Mouse (Mus musculus): Measurements from ENCODE around the gene Bmpr1b.
"Not testable (repeated sequence)": the region's sequence is repeated elsewhere in the genome, so short reads cannot be mapped to it uniquely, and the experiment has no call there.

Gene Bmpr1b

DNA sequence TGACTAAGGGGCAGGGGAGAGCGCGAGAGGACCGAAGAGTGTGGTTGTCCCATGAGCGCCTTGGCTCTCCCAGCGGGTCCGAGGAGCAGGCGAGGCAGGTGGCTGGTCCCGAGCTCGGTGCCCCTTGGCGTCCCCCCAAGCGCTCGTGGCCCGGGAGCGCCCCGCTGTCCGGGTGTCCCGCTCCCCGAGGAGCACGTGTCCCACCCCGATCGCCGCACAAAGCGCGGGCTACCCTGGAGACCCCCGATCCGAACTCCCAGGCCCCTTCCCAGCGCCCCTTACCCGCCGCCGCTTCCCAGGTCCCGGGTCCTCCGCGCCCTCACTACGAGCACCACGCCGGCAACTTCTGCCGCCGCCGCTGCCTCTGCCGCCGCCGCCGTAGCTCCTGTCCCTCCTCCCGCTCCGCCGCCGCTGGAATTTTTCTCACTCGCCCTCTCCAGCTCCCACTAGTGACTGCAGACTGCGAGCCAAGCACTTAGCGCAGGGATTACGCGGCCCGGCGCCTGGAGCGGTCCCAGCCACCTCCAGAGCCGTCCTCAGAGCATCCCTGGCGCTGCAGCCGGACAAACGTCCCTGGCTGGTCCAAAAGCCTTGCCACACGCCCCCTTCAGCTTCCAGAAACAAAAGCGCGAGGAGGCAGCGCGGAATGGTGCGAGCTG, at the start of gene Bmpr1b:
Gene Bmpr1b, minus strand, starts transcription at position 563 of the 659 bp plus-strand sequence.
- H3K27me3 ChIP-seq (ENCODE audit: control insufficient read depth, insufficient read depth, low read length, poor library complexity, severe bottlenecking): no peaks in the 10 kb centered on the region
- no peak for DNase-seq (ENCODE audit: low read depth, low spot score)
- H3K36me3 ChIP-seq (ENCODE audit: control insufficient read depth, insufficient read depth, low read length, poor library complexity, severe bottlenecking): no peaks in the 10 kb centered on the region

DNA sequence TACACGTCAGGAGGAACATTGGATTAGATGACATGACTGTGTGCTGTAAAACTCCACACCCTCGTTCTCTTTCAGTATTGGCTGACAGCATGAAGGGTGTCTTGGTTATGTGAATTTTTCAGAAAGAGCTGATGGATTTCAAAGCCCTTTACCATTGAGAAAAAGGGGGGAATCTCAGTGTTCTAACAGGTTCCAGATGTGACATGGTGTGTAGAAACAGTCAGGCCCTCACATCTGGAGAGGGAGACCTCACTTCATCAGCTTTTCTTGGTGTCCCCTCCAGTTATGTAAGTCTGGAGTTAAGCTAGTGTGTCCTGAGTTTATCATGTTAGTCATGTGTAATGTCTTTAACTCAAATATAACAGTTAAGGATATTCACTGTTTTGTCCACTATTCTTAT, 43.6 kb upstream of the Bmpr1b start:
- no peak for DNase-seq (ENCODE audit: low read depth, low spot score)
- Histone ChIP-seq H3K27me3 (ENCODE audit: control insufficient read depth, insufficient read depth, low read length, poor library complexity, severe bottlenecking) (no peaks in the 10 kb centered on the region), H3K36me3 (ENCODE audit: control insufficient read depth, insufficient read depth, low read length, poor library complexity, severe bottlenecking) (no peaks in the 10 kb centered on the region)

GRCm38 (mm10) chr3:142212186-142212585, 43.0 kb upstream of the Bmpr1b start:
- Histone ChIP-seq H3K36me3 (ENCODE audit: control insufficient read depth, insufficient read depth, low read length, poor library complexity, severe bottlenecking) (no peaks in the 10 kb centered on the region), H3K27me3 (ENCODE audit: control insufficient read depth, insufficient read depth, low read length, poor library complexity, severe bottlenecking) (no peaks in the 10 kb centered on the region)
- no peak for DNase-seq (ENCODE audit: low read depth, low spot score)

DNA sequence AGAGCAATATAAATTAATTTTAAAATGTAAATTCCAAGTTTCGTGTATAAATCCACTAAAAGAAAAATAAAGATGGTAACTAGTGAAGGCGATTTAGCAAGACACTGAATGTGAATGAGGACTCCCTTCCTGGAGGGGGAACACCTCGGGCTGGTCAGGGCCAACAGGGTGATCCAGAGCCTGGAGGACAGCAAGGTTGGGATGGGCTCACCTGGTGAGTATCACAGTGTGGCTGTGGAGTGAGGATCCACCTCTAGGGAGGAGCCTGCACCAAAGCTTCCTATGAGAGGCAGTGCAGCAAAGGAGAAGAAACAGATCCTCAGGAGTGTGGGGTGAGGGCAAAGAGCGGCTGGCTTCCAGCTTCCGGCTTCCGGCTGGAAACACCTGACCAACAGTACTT, 40.8 kb upstream of the Bmpr1b start:
- H3K36me3 ChIP-seq (ENCODE audit: control insufficient read depth, insufficient read depth, low read length, poor library complexity, severe bottlenecking): no peaks in the 10 kb centered on the region
- H3K27me3 ChIP-seq (ENCODE audit: control insufficient read depth, insufficient read depth, low read length, poor library complexity, severe bottlenecking): no peaks in the 10 kb centered on the region
- DNase-seq (ENCODE audit: low read depth, low spot score): no peak

- no peak for DNase-seq (ENCODE audit: low read depth, low spot score)
- Histone ChIP-seq H3K27me3 (ENCODE audit: control insufficient read depth, insufficient read depth, low read length, poor library complexity, severe bottlenecking) (no peaks in the 10 kb centered on the region), H3K36me3 (ENCODE audit: control insufficient read depth, insufficient read depth, low read length, poor library complexity, severe bottlenecking) (no peaks in the 10 kb centered on the region)
These were observed 39.8 kb upstream of the Bmpr1b start for GRCm38 (mm10) chr3:142209057-142209456.

GRCm38 (mm10) chr3:142207488-142207887, 38.3 kb upstream of the Bmpr1b start:
- no peak for DNase-seq (ENCODE audit: low read depth, low spot score)
- no peaks in the 10 kb centered on the region for H3K27me3 ChIP-seq (ENCODE audit: control insufficient read depth, insufficient read depth, low read length, poor library complexity, severe bottlenecking)
- H3K36me3 ChIP-seq (ENCODE audit: control insufficient read depth, insufficient read depth, low read length, poor library complexity, severe bottlenecking): no peaks in the 10 kb centered on the region

GRCm38 (mm10) chr3:142206316-142206715, 37.1 kb upstream of the Bmpr1b start:
- no peaks in the 10 kb centered on the region for H3K27me3 ChIP-seq (ENCODE audit: control insufficient read depth, insufficient read depth, low read length, poor library complexity, severe bottlenecking)

DNA sequence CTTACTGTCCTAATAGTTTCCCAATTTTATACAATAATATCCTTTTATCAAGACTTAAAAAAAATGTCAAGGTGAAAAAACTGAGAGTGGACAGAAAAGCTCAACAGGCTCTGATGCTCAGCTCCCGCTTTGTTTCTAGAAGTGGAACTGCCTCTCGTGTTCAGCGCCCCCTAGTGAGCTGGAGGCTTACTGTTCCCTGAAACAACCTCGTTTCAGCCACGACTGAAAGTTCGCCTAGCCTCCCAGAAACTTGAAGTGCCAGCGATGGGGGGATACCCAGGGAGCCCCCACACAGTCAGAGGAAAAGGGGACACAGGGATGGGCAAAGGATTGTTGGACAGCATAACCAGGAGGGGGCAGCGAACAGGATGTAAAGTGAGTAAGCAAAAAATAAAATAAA, 26.9 kb upstream of the Bmpr1b start:
- no peak for DNase-seq (ENCODE audit: low read depth, low spot score)
- no peaks in the 10 kb centered on the region for H3K27me3 ChIP-seq (ENCODE audit: control insufficient read depth, insufficient read depth, low read length, poor library complexity, severe bottlenecking)

More at GRCm38 (mm10) chr3:142206316-142206715, 37.1 kb upstream of the Bmpr1b start:
- H3K36me3 ChIP-seq (ENCODE audit: control insufficient read depth, insufficient read depth, low read length, poor library complexity, severe bottlenecking): no peaks in the 10 kb centered on the region
- DNase-seq (ENCODE audit: low read depth, low spot score): no peak

DNA sequence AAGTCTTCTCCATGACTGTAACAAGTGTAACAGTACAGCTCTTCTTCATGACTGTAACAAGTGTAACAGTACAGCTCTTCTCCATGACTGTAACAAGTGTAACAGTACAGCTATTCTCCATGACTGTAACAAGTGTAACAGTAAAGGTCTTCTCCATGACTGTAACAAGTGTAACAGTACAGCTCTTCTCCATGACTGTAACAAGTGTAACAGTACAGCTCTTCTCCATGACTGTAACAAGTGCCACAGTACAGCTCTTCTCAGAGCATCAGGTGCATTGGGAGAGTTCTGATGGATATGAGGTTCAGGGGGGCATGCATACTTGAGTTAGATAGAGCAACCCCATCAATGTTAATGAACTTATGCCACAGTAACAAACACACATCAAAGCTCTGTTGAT, 22.4 kb upstream of the Bmpr1b start:
- peak; percentile 1 for DNase-seq (ENCODE audit: low read depth, low spot score)
- not testable (repeated sequence) for H3K36me3 ChIP-seq (ENCODE audit: control insufficient read depth, insufficient read depth, low read length, poor library complexity, severe bottlenecking); H3K27me3 ChIP-seq (ENCODE audit: control insufficient read depth, insufficient read depth, low read length, poor library complexity, severe bottlenecking)

More for the DNA sequence above, 26.9 kb upstream of the Bmpr1b start:
- no peaks in the 10 kb centered on the region for H3K36me3 ChIP-seq (ENCODE audit: control insufficient read depth, insufficient read depth, low read length, poor library complexity, severe bottlenecking)

- no peaks in the 10 kb centered on the region for H3K36me3 ChIP-seq (ENCODE audit: control insufficient read depth, insufficient read depth, low read length, poor library complexity, severe bottlenecking)
- H3K27me3 ChIP-seq (ENCODE audit: control insufficient read depth, insufficient read depth, low read length, poor library complexity, severe bottlenecking): no peaks in the 10 kb centered on the region
- DNase-seq (ENCODE audit: low read depth, low spot score): no peak
These were observed 17.3 kb upstream of the Bmpr1b start for GRCm38 (mm10) chr3:142186551-142186950.

GRCm38 (mm10) chr3:142173996-142174395, 4.8 kb upstream of the Bmpr1b start:
- H3K36me3 ChIP-seq (ENCODE audit: control insufficient read depth, insufficient read depth, low read length, poor library complexity, severe bottlenecking): no peaks in the 10 kb centered on the region
- no peaks in the 10 kb centered on the region for H3K27me3 ChIP-seq (ENCODE audit: control insufficient read depth, insufficient read depth, low read length, poor library complexity, severe bottlenecking)
- no peak for DNase-seq (ENCODE audit: low read depth, low spot score)

GRCm38 (mm10) chr3:142168251-142168862, 868 bp downstream of the Bmpr1b start:
- H3K27me3 ChIP-seq (ENCODE audit: control insufficient read depth, insufficient read depth, low read length, poor library complexity, severe bottlenecking): no peaks in the 10 kb centered on the region
- no peaks in the 10 kb centered on the region for H3K36me3 ChIP-seq (ENCODE audit: control insufficient read depth, insufficient read depth, low read length, poor library complexity, severe bottlenecking)
- DNase-seq (ENCODE audit: low read depth, low spot score): no peak

DNA sequence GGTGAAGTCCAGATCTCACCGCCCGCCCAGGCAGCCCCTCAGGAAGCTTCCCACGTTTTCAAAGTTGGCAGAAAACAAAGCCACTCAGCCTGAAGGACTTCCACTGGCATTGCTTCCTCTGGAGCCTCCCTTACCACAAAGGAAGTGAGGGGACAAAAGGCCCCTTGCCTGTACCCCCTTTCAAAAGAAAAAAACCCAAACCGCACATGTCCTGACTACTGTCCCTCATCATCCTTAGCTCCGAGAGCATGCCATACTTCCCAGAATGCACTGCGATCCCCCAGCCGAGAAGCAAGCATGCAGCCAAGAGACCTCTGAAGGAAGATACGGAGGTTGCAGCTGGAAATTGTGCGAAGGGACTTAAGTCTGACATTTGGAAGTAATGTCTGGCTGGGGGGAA, 4.2 kb downstream of the Bmpr1b start:
- no peaks in the 10 kb centered on the region for H3K27me3 ChIP-seq (ENCODE audit: control insufficient read depth, insufficient read depth, low read length, poor library complexity, severe bottlenecking)
- DNase-seq (ENCODE audit: low read depth, low spot score): no peak
- no peaks in the 10 kb centered on the region for H3K36me3 ChIP-seq (ENCODE audit: control insufficient read depth, insufficient read depth, low read length, poor library complexity, severe bottlenecking)

GRCm38 (mm10) chr3:142163896-142164295, 5.3 kb downstream of the Bmpr1b start:
- no peak for DNase-seq (ENCODE audit: low read depth, low spot score)
- Histone ChIP-seq H3K36me3 (ENCODE audit: control insufficient read depth, insufficient read depth, low read length, poor library complexity, severe bottlenecking) (no peaks in the 10 kb centered on the region), H3K27me3 (ENCODE audit: control insufficient read depth, insufficient read depth, low read length, poor library complexity, severe bottlenecking) (no peaks in the 10 kb centered on the region)

DNA sequence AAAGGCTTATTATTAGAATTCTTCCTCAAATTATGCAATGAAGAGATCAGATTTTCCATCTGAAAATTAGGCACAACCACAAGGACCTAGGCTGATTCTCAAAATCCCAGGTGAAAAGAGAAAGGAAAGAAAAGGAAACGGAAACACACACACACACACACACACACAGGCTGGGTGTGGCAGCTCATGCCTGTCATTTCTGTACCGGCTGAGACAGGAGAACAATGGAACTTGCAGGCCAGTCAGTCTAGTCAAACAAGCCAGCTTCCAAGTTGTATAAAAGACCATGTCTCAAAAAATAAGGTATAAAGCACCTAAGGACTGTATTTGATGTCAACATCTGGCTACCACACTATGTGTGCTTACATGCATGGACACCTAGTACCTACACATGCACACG, 7.8 kb downstream of the Bmpr1b start:
- no peak for DNase-seq (ENCODE audit: low read depth, low spot score)
- Histone ChIP-seq H3K27me3 (ENCODE audit: control insufficient read depth, insufficient read depth, low read length, poor library complexity, severe bottlenecking) (no peaks in the 10 kb centered on the region), H3K36me3 (ENCODE audit: control insufficient read depth, insufficient read depth, low read length, poor library complexity, severe bottlenecking) (no peaks in the 10 kb centered on the region)

GRCm38 (mm10) chr3:142151980-142152379, 17.2 kb downstream of the Bmpr1b start:
- H3K36me3 ChIP-seq (ENCODE audit: control insufficient read depth, insufficient read depth, low read length, poor library complexity, severe bottlenecking): no peaks in the 10 kb centered on the region
- H3K27me3 ChIP-seq (ENCODE audit: control insufficient read depth, insufficient read depth, low read length, poor library complexity, severe bottlenecking): no peaks in the 10 kb centered on the region

More at GRCm38 (mm10) chr3:142151980-142152379, 17.2 kb downstream of the Bmpr1b start:
- no peak for DNase-seq (ENCODE audit: low read depth, low spot score)
